Mouse (Mus musculus) hematopoietic stem cell, adult 5-6 weeks (primary cell): ENCODE results near the gene Rapgef2. TPM values are rescaled to one million over a fixed set of nuclear protein-coding genes. Genes with fewer than 3 reads are reported as not detected.
"Not testable (repeated sequence)": the region's sequence is repeated elsewhere in the genome, so short reads cannot be mapped to it uniquely, and the experiment has no call there.

ENCODE experiments used
- ATAC-seq, 2 experiments: fragments of 125-278 bp in 1 of 2; replicated peaks in 1 of 2; 2 replicates each; pipeline ENCODE4 v1.8.0; 2016 to 2017; ENCODE audit warnings: inconsistent platforms in 2 of 2, mild to moderate bottlenecking in 2 of 2, moderate number of reproducible peaks in 2 of 2, low read depth in 1 of 2, moderate TSS enrichment in 1 of 2; ENCODE audit not compliant: low FRiP score in 2 of 2, poor library complexity in 2 of 2, severe bottlenecking in 2 of 2, insufficient read depth in 1 of 2, low TSS enrichment in 1 of 2
- total RNA-seq: library from RNA; stranded (forward); fragments of 172-1452, 232-1000 nt; gene quantifications from 2 replicates; pipeline ENCODE4 v1.2.3, GENCODE M21; 2017

The Rapgef2 gene
- total RNA-seq, 1 experiment from 2014 or later: 18.5 TPM

- ATAC-seq: no peak
Measured at GRCm38 (mm10) chr3:79244347-79244746, 42.0 kb downstream of the Rapgef2 start.

GRCm38 (mm10) chr3:79242922-79243705 lies 43.2 kb downstream of the Rapgef2 start:
- ATAC-seq: no peak

DNA sequence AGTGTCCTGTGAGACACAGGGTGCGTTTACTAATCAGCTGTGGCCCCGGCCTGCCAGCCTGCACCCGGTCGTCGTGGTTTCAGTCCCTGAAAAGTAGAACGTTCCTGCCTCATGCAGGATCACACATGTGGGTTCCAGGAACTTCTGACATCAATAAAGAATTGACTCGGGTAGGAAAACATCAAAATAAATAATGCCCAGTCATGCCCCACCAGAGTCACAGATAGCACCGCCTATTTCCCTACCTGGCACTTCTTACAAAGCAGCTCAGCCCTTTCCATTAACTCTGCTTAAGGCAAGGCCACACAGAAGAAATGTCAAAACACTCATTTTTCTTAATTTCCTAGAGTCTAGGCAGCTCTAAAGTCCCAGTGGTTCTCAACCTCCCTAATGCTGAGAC lies 44.0 kb downstream of the Rapgef2 start:
- peak; percentile 47 to 60 for ATAC-seq

DNA sequence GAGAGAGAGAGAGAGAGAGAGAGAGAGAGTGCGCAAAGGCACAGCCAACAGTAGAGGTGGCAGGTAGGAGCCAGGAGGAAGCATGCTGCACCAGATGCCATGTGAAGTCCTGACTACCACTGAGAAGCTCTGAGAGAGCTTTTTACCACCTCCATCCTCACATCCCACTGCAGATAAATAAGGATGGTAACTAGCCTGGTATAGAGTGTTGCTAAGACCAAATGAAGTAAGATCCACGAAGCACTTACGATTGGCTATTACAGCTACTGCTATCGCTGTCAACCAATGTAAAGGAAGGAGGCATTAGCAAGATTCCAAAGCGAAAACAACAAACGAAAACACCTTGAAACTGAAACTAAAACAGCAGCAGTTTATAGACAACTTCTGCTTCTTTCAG lies 47.3 kb downstream of the Rapgef2 start:
- ATAC-seq: peak; percentile 39 to 51

GRCm38 (mm10) chr3:79238456-79239065 lies 47.8 kb downstream of the Rapgef2 start:
- peak in 1 of 2 experiments; percentile 20; a peak in 2 of 4 replicates for ATAC-seq

- peak; percentile 67 to 71 for ATAC-seq
Measured at GRCm38 (mm10) chr3:79237619-79238342, 48.5 kb downstream of the Rapgef2 start.

DNA sequence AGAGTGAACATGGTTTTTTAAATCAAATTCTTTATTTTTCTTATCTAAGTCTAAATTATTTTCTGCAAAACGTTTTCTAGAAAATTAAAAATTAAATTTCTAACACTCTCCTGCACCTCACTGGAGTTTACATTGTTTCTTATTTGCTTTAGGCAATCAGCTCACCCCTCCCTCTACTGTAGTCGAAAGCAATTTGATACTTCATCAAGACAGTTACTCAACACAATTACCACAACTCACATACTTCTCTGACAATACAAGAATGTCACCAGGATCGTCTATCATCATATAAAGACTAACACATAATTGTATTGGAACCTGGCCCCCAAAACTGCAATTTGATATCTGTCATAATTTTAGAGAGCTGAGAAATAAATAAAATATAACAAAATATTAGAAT lies 51.8 kb downstream of the Rapgef2 start:
- no peak for ATAC-seq

DNA sequence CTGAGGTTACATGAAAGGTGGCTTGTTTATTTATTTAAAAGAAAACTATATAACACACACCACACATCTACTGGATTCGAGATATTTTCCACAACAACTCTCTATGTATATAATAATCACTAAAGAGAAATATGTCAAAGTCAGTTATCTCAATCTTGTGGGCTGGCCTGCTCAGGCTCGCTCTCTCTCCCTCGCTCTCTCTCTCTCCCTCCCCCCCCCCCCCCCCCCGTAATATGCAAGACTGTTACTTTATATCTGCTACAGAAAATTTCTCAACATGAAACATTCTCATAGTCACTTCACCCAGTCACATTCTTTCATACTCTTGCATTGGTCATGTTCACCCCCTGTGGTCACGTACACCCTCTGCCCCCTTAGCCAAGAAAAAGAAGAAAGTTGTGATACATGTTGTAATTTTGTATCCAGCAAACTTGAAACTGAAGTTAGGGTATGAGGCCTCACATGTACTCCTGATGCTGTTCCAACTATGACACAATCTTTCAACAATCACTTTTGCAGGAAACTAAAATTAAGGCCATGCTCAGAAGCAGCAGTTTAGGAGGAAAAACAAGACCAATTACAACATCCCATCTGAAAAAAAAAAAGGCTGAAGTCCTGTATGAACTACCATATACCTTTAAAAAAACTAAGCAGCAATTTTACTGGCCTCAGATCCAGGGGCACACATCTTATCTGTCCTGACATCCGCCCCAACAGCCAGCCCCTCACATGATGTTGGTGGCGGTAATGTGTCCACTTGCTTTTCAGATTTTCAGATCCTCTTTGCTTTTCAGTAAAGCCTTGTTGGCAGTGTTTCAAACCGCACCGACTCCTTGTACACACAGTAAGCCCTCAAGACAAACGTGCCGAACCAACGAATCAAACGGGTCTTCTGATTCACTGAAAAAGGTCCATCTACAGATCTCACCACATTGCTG lies 52.6 kb downstream of the Rapgef2 start:
- ATAC-seq: peak; percentile 7 to 27

DNA sequence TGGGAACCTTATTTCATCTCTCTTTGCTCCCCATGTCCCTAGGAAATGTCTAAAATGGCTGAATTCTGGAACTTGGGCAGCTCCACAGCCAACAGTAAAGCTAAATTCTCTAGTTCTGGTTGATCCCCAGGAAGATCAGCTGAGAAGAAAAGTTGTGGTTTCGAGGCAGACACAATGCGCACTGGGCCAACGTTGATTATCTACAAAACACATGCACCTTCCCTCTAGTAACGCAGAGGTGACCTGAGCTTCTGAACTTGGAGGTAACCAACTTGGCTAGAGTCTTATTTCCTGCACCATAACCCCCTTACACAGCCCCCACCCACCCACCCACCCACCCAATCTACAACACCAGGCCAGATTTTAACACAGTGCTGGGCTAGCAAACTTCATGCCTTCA lies 55.6 kb downstream of the Rapgef2 start:
- ATAC-seq: no peak

GRCm38 (mm10) chr3:79229546-79229945 lies 56.8 kb downstream of the Rapgef2 start:
- peak; percentile 22 to 27; a peak in 1 of 4 replicates for ATAC-seq

DNA sequence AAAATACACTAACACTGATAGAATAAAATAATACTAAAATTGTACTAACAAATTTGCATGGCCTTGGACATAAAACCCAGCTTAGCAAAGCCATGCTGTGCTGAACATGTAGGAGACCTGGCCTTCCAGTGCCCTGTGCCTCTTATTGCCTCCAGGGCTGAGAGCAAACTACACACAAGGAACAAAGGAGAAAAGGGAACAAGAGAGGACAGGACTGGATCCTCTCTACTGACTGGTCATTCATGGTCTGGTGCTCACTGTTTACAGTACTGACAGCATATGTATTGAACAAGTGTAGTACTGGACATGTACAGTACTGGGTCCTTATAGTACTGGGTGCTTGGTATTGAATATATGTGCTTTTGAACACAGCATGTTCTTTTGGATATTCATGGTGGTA lies 58.0 kb downstream of the Rapgef2 start:
- ATAC-seq: peak in 1 of 2 experiments; percentile 42; a peak in 1 of 4 replicates

GRCm38 (mm10) chr3:79227356-79228088 lies 58.8 kb downstream of the Rapgef2 start:
- peak in 1 of 2 experiments; percentile 60; a peak in 1 of 4 replicates for ATAC-seq

- not testable (repeated sequence) for ATAC-seq
Measured at GRCm38 (mm10) chr3:79226807-79227206, 59.5 kb downstream of the Rapgef2 start.

GRCm38 (mm10) chr3:79225888-79226287 lies 60.4 kb downstream of the Rapgef2 start:
- no peak for ATAC-seq

DNA sequence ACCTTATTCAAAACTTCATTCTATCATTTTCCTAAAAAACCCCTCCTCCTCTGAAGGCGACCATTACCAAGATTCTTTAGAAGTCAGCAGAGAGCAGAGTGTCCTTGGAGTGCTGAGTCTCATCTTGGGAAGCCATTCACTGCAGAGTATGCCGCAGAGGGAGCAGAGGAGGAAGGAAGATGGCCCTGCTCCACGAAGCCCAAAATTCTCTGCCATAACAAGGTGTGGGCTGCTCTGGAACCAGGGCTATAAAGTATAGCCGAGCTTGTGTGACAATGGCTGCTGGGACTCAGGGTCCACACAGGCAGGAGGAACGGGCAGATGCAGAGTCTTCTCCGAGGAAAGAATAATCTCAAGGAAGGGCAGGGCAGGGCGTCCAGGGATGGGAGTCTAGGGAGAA lies 62.0 kb downstream of the Rapgef2 start:
- ATAC-seq: no peak

DNA sequence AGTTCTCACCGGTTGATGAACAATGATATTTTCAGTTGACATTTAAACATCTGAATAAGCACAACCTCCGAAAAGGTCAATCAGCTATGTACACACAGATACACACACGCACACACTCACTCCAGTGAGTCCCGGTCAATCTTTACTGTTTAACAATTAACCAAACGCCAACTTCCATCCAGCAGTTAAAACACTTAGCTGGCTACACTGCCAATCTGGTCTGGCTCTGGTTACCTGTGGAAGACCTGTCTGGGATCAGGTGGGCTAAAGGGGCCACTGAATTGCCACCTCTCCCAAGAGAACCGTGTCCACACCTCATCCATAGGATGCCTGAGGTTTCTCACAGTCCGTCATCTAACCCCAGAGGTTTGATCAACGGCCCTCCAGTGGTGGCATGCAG lies 63.0 kb downstream of the Rapgef2 start:
- ATAC-seq: no peak
